Mouse (Mus musculus) gastrocnemius, adult 2 months (tissue): ENCODE data around the gene Stk32c. TPM values are rescaled to one million over a fixed set of nuclear protein-coding genes. Genes with fewer than 3 reads are reported as not detected.
A peak's percentile ranks its signal among the peaks of the same experiment; 100 is the strongest.

Experiments
- DNase-seq: peaks from one replicate; pipeline ENCODE4 v3.0.0; 2022
- H3K27ac ChIP-seq: fragments of 200-600 bp; 2 replicates; pipeline ENCODE4 v1.8.1; 2022; ENCODE audit warnings: mild to moderate bottlenecking
- H3K4me3 ChIP-seq: fragments of 200-600 bp; 2 replicates; pipeline ENCODE4 v1.8.1; 2022; ENCODE audit warnings: mild to moderate bottlenecking, moderate library complexity
- CTCF ChIP-seq: fragments of 200-600 bp; IDR thresholded peaks from 2 replicates; pipeline ENCODE4 v1.8.1; 2022; ENCODE audit warnings: antibody characterized with exemption, mild to moderate bottlenecking, moderate library complexity
- intact Hi-C: fragments of 180-260 bp; cut with DNase I; formaldehyde crosslinking; loops from one replicate; pipeline ENCODE4 v1.15.1; 2025
- total RNA-seq, 2 experiments: library from RNA; stranded (reverse); gene quantifications; 2 replicates each; pipeline ENCODE4 v1.2.3; 2021

The Stk32c gene
- total RNA-seq, 2 experiments from 2014 or later: 0.73 TPM; not detected in 1

- H3K27ac ChIP-seq: no peak overlapping the region
- intact Hi-C loops: no loop called here
- TF ChIP-seq CTCF: no peak
- no peak overlapping the region for H3K4me3 ChIP-seq
- peak; percentile 12 for DNase-seq
Observed at GRCm38 (mm10) chr7:139077283-139077682, 135.8 kb downstream of the Stk32c start.

GRCm38 (mm10) chr7:139075054-139075794 is 137.9 kb downstream of the Stk32c start:
- no peak overlapping the region for H3K27ac ChIP-seq
- no peak for TF ChIP-seq CTCF
- intact Hi-C loops: no loop called here
- DNase-seq: peak; percentile 10
- no peak overlapping the region for H3K4me3 ChIP-seq

GRCm38 (mm10) chr7:139074189-139074588 is 138.9 kb downstream of the Stk32c start:
- intact Hi-C loops: no loop called here
- Histone ChIP-seq H3K27ac (no peak overlapping the region), H3K4me3 (no peak overlapping the region)
- DNase-seq: peak; percentile 8
- TF ChIP-seq CTCF: no peak

GRCm38 (mm10) chr7:139068182-139068623 is 144.9 kb downstream of the Stk32c start:
- DNase-seq: peak; percentile 55
- TF ChIP-seq CTCF: peak; percentile 68
- H3K27ac ChIP-seq: no peak overlapping the region
- intact Hi-C loops: no loop called here
- no peak overlapping the region for H3K4me3 ChIP-seq

GRCm38 (mm10) chr7:139063406-139063805 is 149.7 kb downstream of the Stk32c start:
- intact Hi-C loops: no loop called here
- Histone ChIP-seq H3K27ac (no peak overlapping the region), H3K4me3 (no peak overlapping the region)
- peak; percentile 10 for DNase-seq
- TF ChIP-seq CTCF: no peak

Other genes starting within 250 kb of the Stk32c start
- under 1 TPM; 0.23 to 0.75 TPM for gene Dpysl4, start 127.3 kb downstream of the Stk32c start, total RNA-seq
- 1 to 10 TPM; 1.6 to 4.0 TPM for gene Lrrc27, start 319 bp downstream of the Stk32c start, total RNA-seq
- gene Pwwp2b, start 35.2 kb upstream of the Stk32c start, total RNA-seq: 1 to 10 TPM; 3.0 to 7.4 TPM
- 10 to 100 TPM; 77.2 to 95.0 TPM for gene Inpp5a, start 175.8 kb upstream of the Stk32c start, total RNA-seq